Mouse (Mus musculus): ENCODE data around the gene Tmem74b.

The Tmem74b gene

GRCm38 (mm10) chr2:151701231-151702145, at the start of gene Tmem74b:
Tmem74b (plus strand) TSS chr2:151702008.
- no peak for DNase-seq (ENCODE audit: low spot score)

- DNase-seq (ENCODE audit: low spot score), result no peak
Observed at GRCm38 (mm10) chr2:151652053-151652452, 49.8 kb upstream of the Tmem74b start.

- no peak for DNase-seq (ENCODE audit: low spot score)
Observed at GRCm38 (mm10) chr2:151668433-151668832, 33.4 kb upstream of the Tmem74b start, which contains the start of gene Rad21l. Rad21l (minus strand) TSS chr2:151668533.

GRCm38 (mm10) chr2:151670026-151670967, 31.5 kb upstream of the Tmem74b start:
- no peak for DNase-seq (ENCODE audit: low spot score)

GRCm38 (mm10) chr2:151670968-151671329, 30.9 kb upstream of the Tmem74b start:
- no peak for DNase-seq (ENCODE audit: low spot score)

- DNase-seq (ENCODE audit: low spot score), result no peak
Observed at GRCm38 (mm10) chr2:151676234-151676633, 25.6 kb upstream of the Tmem74b start.

GRCm38 (mm10) chr2:151682357-151682756, 19.5 kb upstream of the Tmem74b start:
- no peak for DNase-seq (ENCODE audit: low spot score)

GRCm38 (mm10) chr2:151682976-151683375, 18.8 kb upstream of the Tmem74b start:
- no peak for DNase-seq (ENCODE audit: low spot score)

- DNase-seq (ENCODE audit: low spot score), result peak; percentile 14
Observed at GRCm38 (mm10) chr2:151702146-151702850, 490 bp downstream of the Tmem74b start.

GRCm38 (mm10) chr2:151702851-151703190, 1.0 kb downstream of the Tmem74b start:
- DNase-seq (ENCODE audit: low spot score), result no peak

- no peak for DNase-seq (ENCODE audit: low spot score)
Observed at GRCm38 (mm10) chr2:151712647-151713046, 10.8 kb downstream of the Tmem74b start.

GRCm38 (mm10) chr2:151715526-151715925, 13.7 kb downstream of the Tmem74b start:
- DNase-seq (ENCODE audit: low spot score), result no peak

GRCm38 (mm10) chr2:151716318-151717055, 14.7 kb downstream of the Tmem74b start:
- DNase-seq (ENCODE audit: low spot score), result no peak

- DNase-seq (ENCODE audit: low spot score), result no peak
Observed at GRCm38 (mm10) chr2:151724094-151724493, 22.3 kb downstream of the Tmem74b start.

- no peak for DNase-seq (ENCODE audit: low spot score)
Observed at GRCm38 (mm10) chr2:151733151-151733865, 31.5 kb downstream of the Tmem74b start.

GRCm38 (mm10) chr2:151735422-151735821, 33.6 kb downstream of the Tmem74b start:
- no peak for DNase-seq (ENCODE audit: low spot score)

- DNase-seq (ENCODE audit: low spot score), result no peak
Observed at GRCm38 (mm10) chr2:151738460-151738859, 36.7 kb downstream of the Tmem74b start.

- no peak for DNase-seq (ENCODE audit: low spot score)
Observed at GRCm38 (mm10) chr2:151739081-151739480, 37.3 kb downstream of the Tmem74b start.

- DNase-seq (ENCODE audit: low spot score), result no peak
Observed at GRCm38 (mm10) chr2:151739505-151739904, 37.7 kb downstream of the Tmem74b start.

GRCm38 (mm10) chr2:151740741-151741526, 39.1 kb downstream of the Tmem74b start:
- peak; percentile 82 for DNase-seq (ENCODE audit: low spot score)

Data from urinary bladder, postnatal 25 days (tissue).